Mouse (Mus musculus): ENCODE measurements around the gene Iqcc.

DNA sequence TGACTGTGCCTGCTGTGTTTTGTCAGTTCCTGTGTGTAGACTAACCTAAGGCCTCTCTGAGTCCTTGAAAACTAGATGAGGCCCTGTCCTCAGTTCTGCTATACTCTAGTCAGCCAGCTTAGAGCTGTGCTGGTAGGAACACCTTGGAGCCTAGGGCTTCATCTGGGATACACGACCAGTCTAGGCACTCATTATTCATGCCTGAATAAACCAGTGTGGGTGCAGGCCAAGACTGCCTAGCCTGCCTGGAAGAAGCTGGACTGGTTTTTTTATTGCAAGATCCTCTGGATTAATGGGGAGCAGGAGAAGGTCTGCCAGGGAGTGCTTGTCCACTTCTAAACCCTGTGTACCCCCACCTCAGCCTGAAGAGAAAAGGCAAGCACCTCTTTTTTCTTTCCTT, 32.0 kb downstream of the Iqcc start:
- TF ChIP-seq POLR2A (IDR thresholded peaks at IDR 0.05; ENCODE audit: low read depth, low read length) (no peak), CTCF (IDR thresholded peaks at IDR 0.05; ENCODE audit: extremely low read depth, insufficient read length, insufficient replicate concordance, low read depth, low read length) (no peak)
